Mouse (Mus musculus) thymus, postnatal 36 days (tissue): ENCODE data around the gene Tmem123.
A peak's percentile ranks its signal among the peaks of the same experiment; 100 is the strongest.

ENCODE experiments used
- DNase-seq, 2 experiments: peaks; one replicate each; pipeline ENCODE4 v3.0.0; 2022; ENCODE audit warnings: mixed read lengths in 2 of 2

Tmem123 gene

DNA sequence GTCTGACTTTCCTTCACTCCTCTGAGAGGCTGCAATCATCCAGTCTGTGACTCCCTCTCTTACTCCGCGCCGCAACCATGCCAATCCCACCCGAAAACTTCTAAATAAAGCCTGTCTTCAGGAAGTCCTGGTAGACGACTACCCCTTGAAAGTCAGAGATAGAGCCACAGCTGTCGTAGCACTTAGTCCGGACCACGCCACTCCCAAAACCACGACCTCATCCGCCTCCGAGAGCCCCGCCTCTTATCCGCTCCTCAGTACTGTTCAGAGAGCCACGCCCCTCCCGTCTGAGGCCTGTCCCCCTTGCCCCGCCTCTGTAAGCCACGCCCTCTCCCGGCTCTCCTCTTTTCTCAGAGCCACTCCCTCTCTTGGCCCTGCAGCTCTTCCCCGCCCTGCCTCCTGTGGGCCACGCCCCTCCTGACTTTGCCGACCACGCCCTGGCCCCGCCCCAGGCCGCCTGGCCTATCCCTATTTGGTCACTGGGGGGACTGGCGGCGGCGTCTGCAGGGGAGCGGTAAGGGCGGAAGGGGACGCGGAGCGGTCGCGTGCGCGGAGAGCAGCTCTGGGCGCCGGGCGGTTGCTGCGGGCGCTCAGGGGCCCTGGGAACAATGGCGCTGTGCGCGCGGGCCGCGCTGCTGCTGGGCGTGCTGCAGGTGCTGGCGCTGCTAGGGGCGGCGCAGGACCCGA is at the start of gene Tmem123:
Gene Tmem123, plus strand, starts transcription at position 428 of the 687 bp plus-strand sequence.
- peak; percentile 100 for DNase-seq

DNA sequence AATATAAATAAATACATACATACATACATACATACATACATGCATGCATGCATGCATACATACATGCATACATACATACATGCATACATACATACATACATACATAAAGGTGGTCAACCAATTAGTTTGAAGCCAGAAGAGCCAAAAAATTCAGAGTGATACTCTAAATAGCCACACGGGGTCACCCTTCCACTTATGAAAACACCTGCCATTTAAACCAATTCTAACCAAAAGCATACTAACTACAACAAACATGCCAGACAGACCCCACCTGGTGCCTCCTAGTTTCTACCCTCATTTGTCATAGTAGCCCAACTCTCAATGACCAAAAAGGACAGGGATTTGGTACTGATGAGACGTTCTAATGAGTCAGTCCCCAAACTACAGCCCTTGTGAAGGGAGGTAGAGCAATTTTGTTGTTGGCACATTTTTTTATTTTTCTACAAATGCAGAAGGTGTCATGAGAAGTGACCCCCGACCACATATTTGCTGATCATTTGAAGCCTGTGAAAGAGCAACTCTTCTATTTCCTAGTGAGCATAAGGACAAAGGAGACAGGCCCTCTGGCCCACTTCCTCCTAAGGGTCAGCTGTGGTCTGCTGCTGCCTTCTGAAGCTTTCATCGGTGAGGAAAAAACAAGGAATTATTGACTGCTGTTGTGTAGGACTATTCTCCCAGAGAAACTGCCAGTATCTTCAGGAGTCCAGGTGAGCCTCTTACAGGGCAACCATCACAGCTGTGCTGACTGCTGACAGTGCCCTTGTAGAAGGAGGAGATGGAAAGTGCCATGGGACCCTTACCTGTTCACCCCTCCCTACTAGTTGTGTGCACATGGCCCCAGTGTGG is 49.6 kb upstream of the Tmem123 start:
- DNase-seq: peak in 1 of 2 experiments; percentile 22

DNA sequence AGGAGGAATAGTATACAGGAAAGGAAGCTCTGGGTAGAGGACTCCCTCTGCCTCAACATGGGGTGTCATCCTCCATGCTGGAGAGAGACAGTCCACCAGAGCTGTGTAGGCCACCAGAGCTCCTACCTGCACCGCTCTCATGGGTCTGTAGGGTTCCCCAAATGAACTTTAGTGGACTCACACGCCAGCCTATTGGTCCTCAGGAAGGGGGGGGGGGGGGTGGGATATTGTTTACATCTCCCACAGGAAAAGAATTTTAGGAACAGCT is 49.0 kb upstream of the Tmem123 start:
- DNase-seq: no peak

DNA sequence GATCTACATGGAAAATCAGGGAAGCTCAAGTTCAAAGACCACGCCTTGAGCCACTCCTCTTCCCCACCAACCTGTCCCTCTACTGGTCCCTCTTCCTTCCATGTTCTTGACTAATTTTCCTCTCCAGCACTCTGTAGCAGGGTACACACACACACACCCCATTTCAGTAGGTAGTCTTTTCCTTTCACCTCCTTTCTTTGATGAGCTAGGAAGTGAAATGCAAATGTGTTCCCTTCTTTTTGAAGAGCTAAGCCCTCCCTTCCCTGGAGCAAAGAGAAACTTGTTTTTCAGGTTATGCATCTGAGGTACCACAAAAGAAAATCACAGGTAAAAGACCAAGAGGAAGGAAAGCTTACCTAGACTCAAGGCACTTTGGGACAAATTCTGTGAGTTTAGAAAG is 42.3 kb upstream of the Tmem123 start:
- DNase-seq: no peak

DNA sequence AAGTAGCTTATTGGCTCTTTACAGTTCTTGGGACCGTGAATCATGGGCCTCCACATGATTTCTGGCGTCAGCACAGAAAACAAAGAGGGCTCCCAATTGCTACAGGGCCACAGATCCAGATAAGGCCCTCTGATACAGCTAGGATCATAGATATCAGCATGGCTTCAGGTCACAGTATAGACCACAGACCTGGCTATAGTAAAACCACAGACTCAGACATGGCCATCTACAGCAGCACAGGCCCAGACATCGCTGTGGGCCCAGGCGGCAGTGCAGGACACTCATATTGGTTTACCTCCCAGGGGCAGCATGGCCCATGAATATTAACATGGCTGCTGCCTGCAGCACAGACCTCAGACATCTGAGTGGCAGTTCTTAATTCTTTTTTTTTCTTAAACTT is 34.8 kb upstream of the Tmem123 start:
- no peak for DNase-seq

DNA sequence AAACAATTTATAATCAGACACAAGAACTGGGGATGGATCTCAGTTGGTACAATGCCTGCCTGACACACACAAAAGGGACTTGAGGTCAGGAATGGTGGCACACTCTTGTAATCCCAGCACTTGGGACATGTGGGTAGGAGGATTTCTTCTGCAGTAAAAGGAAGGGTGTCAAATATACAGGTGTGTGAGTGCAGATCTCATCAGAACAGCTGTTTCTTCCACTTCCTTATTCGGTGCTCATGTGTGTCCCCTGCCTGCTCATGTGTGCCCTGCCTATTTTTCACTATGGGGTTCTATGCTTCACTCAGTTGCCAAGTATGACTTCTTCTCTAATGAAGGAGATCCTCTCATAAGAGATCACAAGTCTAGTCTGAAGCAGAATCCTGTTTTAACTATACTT is 21.1 kb upstream of the Tmem123 start:
- no peak for DNase-seq

DNA sequence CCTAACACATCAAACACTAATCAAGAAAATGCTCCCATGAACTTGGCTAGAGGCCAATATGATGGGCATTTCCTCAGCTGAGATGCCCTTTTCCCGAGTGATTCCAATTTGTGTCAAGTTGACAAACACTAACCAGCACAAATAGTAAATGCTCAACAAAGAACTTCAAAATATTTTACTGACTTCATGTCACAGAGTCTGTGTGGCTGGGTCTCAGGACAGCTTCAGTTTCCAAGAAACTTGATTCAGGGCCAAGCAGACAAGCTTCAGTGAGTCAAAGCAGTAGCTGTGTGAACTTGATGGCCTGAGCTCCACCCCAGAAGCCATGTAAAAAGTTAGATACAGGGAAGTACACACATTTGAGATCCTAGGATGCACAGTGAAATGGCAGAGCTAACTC is 19.7 kb upstream of the Tmem123 start:
- no peak for DNase-seq

DNA sequence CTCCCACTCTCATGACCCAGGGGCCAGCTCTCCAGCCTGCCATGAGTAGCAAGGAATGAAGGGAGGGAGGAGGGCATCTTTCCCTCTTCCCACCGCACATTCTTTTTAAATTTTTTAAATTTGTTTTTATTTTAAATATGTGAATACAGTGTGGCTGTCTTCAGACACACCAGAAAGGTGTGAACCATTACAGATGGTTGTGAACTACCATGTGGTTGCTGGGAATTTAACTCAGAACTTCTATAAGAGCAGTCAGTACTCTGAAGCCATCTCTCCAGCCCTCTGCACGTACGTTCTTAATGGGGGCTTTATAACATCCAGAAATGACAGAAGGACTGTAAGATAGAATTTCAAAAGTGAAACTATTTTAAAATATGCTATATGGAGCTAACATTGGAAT is 15.0 kb upstream of the Tmem123 start:
- DNase-seq: no peak

DNA sequence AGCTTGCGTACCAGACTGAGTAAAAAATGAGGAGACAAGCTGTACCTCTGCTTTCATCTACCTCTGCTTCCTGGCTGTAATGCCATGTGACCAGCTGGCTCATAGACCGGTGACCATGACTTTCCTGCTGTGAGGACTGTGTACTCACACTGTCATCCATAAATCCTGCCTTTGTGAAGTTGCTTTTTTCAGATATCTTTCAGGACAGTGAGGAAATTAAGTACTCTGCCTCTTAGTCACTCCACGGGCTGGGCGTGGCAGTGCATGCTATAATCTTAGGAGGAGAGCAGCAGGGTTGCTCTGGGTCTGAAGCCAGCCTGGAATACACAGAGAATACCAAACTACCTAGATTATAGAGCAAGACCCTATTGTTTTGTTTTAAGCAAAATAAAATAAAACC is 14.3 kb upstream of the Tmem123 start:
- DNase-seq: no peak

DNA sequence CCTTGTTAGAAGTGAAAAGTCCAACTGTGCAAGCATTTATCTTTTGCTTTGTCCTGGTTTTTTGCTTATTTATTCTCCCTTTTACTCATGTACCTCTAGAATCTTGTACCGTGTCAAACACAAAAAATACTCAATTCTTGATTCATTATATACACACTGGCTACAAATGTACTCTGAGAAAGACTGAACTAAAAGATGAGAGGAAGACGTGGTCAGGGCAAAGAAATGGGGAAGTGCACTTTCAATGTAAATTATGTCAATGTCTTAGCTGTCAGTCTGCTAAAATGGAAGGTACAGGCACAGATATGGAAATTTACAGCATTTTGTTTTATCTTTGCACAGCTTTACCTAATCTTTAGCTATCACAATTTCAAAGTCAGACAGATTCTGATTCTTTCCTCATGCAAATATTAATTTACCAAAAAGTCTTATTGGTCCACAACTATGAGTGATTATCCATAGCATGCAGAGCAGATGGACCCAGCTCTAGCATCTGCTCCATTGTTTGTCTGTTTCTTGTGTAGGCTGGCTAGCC is 7.9 kb upstream of the Tmem123 start:
- no peak for DNase-seq

DNA sequence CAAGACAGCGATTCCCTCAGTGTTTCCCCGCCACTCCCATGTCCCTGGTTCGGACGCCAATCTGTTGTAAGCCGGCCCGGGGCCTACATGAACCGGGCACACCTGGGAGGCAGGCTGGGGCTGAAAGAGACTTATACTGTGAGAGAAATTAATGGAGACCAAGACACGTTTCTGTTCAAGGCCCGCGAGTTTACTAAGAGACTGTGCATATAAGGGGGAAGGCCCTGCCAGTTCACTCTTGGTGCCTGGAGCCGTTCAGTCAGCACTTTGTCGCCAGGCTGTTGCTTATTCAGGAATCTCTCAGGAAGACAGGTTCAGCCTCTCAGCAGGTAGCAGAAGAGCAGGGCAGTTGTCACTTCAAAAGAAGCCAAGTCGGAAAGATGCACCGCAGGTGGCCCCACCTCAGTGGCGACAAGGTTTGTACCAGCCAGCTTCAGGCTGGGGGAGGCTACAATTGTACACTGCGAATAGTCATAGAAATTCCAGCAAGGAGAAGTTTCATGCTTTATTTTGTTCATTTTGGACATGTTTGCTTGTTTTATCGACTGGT is 1.9 kb upstream of the Tmem123 start:
- no peak for DNase-seq

DNA sequence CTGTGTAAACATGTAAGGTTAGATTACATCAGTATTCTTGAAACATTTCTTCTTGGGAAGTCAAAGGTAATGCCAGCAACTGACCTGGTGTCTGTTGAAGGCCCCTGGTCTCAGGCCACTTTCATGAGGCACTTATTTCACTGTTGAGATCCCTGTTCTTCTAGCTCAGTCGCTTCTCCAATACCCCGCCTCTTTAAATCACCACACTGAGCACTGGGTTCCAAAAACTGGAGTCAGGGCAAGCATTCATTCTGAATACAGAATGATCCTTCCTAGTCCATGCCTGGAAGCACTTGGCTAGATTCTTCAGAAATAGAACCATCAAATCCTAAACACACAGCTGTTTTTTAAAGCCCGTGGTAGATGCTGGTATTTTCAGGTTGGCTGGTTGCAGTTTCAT is 1.1 kb upstream of the Tmem123 start:
- DNase-seq: no peak

DNA sequence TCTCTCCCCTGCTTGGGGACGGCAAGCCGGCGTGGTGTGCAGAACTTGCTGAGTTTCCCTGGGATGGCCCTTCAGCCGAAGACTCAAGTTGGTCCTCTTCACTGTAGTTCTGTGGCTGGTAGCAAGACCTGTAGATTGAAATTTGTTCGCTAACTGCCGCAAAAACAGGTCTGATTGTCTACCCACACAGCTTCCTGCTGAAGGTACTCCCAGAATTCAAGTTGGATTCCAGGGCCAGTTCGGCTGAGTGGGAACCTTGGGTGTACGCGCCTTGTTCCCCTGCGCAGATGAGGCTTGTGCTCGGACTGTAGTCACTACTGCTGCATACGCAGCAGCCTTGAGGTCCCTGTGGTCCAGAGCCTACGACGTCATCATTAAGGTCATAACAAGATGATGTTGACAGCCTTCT is 626 bp downstream of the Tmem123 start:
- no peak for DNase-seq

DNA sequence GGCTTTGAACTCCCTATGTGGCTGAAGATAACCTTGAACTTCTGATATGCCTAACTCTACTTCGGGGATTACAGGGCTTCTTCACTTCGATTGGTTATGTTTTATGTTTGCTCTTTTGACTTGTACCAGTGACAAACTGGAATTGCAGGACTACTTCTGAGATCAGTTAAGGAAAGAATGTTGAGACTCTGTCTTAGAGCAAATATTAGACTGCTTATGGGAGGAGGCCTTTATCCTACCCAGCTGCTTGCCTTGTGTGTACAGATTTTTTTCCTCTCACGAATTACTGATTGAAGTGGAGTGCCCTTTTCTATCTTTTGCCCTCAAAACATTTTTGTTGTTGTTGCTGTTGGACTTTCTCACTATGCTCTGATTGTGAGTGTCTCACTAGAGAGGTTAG is 1.4 kb downstream of the Tmem123 start:
- no peak for DNase-seq

DNA sequence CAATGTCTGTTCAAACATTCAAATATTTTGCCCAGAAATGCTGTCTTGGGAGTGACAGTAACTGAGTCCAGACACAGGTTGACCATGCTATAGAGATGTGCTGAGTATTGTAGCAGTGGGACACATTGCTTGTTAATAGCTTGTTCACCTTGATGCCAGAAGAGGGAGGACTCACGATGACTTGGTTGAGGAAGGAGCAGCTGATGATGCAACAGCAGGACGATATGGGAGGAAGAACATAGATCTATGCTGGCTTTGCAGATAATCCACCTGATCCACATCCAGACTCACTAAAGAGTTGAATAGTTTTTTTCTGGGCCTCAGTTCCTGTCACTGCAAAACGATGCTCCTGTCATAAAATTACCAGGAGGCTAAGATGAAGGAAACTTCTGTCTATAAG is 2.7 kb downstream of the Tmem123 start:
- DNase-seq: no peak

DNA sequence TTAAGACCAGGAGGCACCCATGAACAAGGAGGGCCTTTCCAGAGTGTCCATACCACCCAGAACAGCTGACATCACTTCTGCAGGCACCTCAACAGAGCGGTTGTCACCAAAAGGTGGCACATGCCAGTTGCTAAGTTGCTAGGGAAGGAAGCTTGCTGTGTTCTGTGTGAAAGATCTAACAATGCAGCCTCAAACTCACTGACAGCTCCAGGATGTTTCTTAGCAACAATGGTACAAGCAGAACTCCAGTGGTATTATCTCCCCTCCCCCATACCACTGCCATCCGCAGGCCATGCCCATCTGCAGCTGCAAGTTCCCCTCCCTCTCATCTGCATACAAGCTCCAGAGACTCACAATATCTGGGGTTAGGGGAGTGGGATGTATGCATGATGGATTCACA is 3.7 kb downstream of the Tmem123 start:
- peak; percentile 49 to 76 for DNase-seq

DNA sequence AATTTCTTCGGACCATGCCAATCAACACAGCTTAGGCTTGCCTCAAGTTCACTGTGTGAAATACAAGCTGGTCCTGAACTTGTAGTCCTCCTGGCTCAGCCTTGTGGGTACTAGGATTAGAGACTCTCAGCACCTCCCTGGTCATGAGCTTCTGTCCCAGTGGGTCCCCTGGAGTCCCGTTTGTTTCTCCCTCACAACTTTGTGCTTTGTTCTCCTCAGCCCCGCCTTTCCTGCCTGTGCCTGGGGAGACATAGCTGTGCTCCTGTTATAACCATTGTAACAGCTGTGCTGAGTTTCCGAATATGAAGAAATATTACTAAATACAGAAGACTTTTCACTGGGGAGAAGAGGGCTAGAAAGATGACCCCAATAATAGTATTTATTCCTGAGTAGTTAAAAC is 5.2 kb downstream of the Tmem123 start:
- DNase-seq: no peak

DNA sequence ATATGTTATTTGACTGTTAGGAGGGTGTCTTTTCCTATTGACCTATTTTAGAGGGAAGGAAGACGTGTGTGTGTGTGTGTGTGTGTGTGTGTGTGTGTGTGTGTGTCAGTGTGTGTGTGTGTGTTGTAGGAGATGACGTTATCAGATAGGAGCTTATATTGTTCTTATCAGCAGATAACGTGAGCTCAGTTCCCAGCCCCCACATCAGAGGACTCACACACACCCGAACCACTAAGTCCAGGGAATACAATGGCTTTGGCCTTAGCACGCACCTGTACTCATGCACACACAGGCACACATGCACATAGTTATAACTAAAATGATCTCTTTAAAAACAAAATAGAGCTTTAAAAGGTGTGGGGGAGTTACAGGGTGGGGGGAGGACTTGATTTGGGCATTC is 5.7 kb downstream of the Tmem123 start:
- DNase-seq: no peak

DNA sequence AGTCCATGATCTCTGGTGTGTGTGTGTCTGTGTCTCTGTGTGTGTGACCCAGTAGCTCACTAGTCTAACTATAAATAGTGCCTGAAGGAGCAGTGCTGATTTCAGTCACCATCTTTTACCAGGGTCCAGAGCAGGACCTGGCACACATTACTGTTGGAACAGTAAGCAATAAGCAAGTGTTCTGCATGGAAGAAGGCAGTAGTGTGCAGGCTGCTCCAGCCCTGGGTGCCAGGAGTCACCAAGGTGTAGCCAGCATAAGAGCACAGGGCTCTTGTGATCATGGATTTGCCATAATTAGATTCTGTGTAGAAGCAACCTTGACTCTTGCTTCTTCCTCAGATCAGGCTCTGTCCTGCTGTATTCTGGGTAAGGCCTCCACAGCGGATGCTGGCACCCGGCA is 8.5 kb downstream of the Tmem123 start:
- no peak for DNase-seq

DNA sequence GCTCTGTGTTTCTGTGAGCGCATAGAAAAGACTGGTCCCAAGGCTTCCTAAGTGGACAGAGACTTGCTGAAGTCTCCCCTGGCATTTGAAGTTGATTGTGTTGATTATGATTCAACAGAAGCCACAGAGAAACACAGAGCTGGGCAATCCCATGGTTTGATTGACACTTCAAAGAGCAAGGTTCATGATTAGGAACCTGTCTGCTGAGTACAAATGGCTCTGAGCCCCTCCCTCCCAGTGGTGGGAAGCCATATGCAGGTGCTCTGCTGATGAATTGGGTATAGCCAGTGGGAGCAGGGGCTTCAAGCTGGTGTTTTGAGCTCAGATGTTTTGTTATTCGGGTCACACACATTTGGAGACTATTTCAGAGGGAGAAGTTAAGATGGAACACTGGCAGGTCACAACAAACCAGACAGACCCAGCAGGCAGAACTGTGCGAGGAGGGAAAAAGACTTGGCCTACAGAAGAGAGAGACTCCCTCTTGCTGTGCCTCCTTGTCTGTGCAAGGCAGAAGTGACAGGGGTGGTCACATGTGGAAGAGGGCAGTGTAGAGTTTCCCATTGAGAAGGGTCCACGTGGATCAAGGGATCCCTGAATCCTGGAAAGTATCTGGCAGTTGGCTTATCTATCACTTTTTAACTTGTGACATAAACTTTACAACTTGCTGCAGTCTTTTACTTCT is 9.1 kb downstream of the Tmem123 start:
- no peak for DNase-seq

DNA sequence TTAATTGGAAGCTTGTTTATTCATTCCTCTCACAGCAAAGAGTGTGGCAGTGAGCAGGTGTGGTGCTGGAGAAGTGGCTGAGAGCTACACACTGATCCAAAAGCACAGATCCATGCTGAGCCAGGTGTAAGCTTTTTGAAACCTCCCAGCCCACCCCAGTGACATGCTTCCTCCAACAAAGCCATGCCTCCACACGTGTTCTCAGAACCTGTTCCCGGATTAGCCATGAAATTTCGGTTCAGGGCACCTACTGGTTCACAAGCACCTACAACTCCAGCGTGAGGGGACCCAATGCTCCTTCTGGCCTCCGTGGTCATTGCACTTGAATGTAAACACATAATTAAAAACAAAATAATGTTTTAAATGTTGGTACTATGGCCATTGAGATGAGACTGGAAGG is 9.8 kb downstream of the Tmem123 start:
- DNase-seq: no peak

DNA sequence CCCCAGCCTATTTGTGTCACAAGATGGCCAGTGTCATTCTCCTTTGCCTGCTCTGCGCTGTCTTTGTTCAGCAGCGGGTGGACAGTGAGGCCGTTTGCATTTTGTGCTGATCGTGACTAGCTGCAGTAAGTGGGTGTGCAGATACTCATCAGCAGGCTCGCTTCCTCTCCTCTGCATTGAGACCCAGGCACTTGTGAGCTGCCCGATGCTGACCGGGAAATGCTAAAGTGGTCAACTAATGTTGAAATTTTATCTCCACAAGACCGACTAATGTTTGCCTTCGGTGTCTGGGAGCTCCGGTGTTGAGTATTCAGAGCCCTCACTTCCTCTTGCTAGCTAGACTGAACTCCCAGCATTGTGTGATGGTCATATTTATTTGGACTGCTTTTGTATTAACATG is 10.7 kb downstream of the Tmem123 start:
- DNase-seq: no peak

DNA sequence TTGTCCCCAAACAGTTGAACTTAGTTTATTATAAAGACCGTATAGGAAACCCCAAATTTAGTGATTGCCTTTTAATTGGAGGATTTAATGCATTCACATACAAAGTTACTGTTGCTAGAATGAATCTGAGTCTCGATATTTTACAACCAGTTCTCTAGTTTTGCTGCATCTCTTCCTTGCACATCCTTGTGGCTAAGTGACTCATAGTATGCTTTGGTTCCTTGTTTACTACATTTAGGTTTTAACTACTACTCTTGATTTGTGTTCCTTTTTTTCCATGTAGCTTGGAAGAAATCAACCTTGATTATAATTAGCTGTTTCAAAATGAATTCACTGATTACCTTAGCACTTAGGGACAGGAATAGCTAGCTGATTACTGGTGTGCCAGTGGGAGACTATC is 11.2 kb downstream of the Tmem123 start:
- DNase-seq: no peak

DNA sequence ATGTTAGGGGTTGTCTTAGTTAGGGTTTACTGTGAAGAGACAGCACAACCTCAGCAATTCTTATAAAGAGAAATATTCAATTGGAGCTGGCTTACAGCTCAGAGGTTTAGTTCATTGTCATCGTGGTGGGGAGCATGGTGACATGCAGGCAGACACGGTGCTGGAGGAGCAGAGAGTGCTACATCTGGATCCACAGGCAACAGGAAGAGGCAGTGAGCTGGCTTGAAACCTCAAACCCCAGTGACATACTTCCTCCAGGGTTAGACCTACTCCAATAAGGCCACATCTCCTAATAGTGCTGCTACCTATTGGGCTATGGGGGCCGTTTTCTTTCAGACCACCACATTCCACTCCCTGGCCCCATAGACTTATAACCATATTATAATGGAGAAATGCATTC is 12.1 kb downstream of the Tmem123 start:
- peak in 1 of 2 experiments; percentile 52 for DNase-seq
